ENCODE assay signal across 14 mouse cellular contexts in the genomic region with DNA sequence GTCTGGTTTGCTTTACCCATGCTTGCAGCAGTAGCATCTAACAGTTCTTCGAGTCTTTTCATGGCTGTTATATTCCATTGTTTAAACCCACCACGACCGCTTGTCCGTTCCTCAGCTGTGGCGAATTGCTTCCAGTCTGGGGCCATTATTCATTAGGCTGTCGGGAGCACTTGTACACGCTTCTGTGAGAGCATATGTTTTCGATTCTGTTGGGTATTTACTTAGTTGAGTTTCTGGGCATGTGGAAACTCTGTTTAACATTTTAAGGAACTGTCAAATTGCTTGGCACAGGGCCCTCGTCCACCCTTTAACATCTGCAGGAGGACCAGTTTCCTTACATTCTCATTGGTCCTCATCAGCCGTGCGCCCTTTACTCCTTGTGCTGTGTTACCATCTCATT. TPM values are rescaled to one million over a fixed set of nuclear protein-coding genes. Genes with fewer than 3 reads are reported as not detected.
A peak's percentile ranks its signal among the peaks of the same experiment; 100 is the strongest.
DNase-seq lines count a peak whose midpoint lies in the region; ATAC-seq and TF ChIP-seq lines count a peak whose summit lies in the region.
"Had no signal": no experiment of that assay in that cellular context is flagged by ENCODE, and none has a peak within 500 bp of the region (broad histone marks: within the 10 kb centered on the region; RNA-seq: fewer than 3 reads in every experiment).

No protein-coding gene starts in this region.

- DNase-seq in midbrain, embryonic 11.5 days (ENCODE audit: low spot score, missing footprints): no peak
- peak; percentile 77 for DNase-seq in forelimb bud, embryonic 11.5 days (ENCODE audit: low read depth, low spot score)
- peak; percentile 70 for DNase-seq in limb, embryonic 14.5 days (ENCODE audit: low spot score)
- no peak for DNase-seq in heart, postnatal 36 days
- no peak for DNase-seq in frontal cortex, postnatal 10 days (ENCODE audit: low spot score in 2 of 2)
- DNase-seq: cerebellum, postnatal 36 days had no signal

- peak; percentile 50; the same call in 1 of the 2 replicates for ATAC-seq in midbrain, embryonic 12.5 days (ENCODE audit: low FRiP score, low read depth)
- ATAC-seq in midbrain, embryonic 11.5 days (ENCODE audit: low FRiP score): no peak
- peak; percentile 44; the same call in 1 of the 2 replicates for ATAC-seq in limb, embryonic 14.5 days (ENCODE audit: low FRiP score, low read depth)
- no peak for ATAC-seq in cerebellum, adult (ENCODE audit: insufficient number of reproducible peaks, low FRiP score, low TSS enrichment)
- no peak for ATAC-seq in intestine, embryonic 15.5 days
- ATAC-seq: CD4-positive, CD25-positive, alpha-beta regulatory T cell, adult 4 months had no signal

- 43% methylated on average over 11 of the region's 11 CpGs for WGBS in midbrain, embryonic 12.5 days
- WGBS in midbrain, embryonic 11.5 days: 57% methylated on average over 11 of the region's 11 CpGs
- WGBS in limb, embryonic 14.5 days: 11% methylated on average over 11 of the region's 11 CpGs
- 33% methylated on average over 11 of the region's 11 CpGs for WGBS in intestine, embryonic 15.5 days

- H3K9ac ChIP-seq in midbrain, embryonic 12.5 days (replicated peaks): no peak overlapping the region
- no peak overlapping the region for H3K9ac ChIP-seq in midbrain, embryonic 11.5 days (ENCODE audit: low read length)
- no peak overlapping the region for H3K9ac ChIP-seq in limb, embryonic 14.5 days (ENCODE audit: low read depth, low read length, severe bottlenecking)
- H3K9ac ChIP-seq in intestine, embryonic 15.5 days: no peak overlapping the region
- H3K9ac ChIP-seq: heart, embryonic 15.5 days; kidney, embryonic 15.5 days; lung, embryonic 15.5 days had no signal

- H3K4me3 ChIP-seq in midbrain, embryonic 12.5 days: no peak overlapping the region
- H3K4me3 ChIP-seq in midbrain, embryonic 11.5 days (ENCODE audit: low read depth, low read length): no peak overlapping the region
- no peak overlapping the region for H3K4me3 ChIP-seq in limb, embryonic 14.5 days (replicated peaks; ENCODE audit: low read length)
- no peak overlapping the region for H3K4me3 ChIP-seq in intestine, embryonic 15.5 days (replicated peaks)
- H3K4me3 ChIP-seq: heart, embryonic 15.5 days; kidney, embryonic 15.5 days; lung, embryonic 15.5 days had no signal

- H3K4me1 ChIP-seq in midbrain, embryonic 12.5 days: no peaks in the 10 kb centered on the region
- H3K4me1 ChIP-seq in midbrain, embryonic 11.5 days (ENCODE audit: control insufficient read depth, insufficient read depth, low read length): peaks cover 2% of the 10 kb centered on the region; the same call in 1 of the 2 replicates
- 0 out of 2 replicates have a peak, but pooled peaks cover 6% of the 10 kb centered on the region for H3K4me1 ChIP-seq in limb, embryonic 14.5 days (ENCODE audit: control insufficient read depth, insufficient read depth, low read length)
- no peaks in the 10 kb centered on the region for H3K4me1 ChIP-seq in intestine, embryonic 15.5 days (replicated peaks)
- H3K4me1 ChIP-seq: heart, embryonic 15.5 days; kidney, embryonic 15.5 days had no signal

- no peak overlapping the region for H3K27ac ChIP-seq in midbrain, embryonic 12.5 days (replicated peaks)
- H3K27ac ChIP-seq in midbrain, embryonic 11.5 days (ENCODE audit: low read depth, low read length): no peak overlapping the region
- no peak overlapping the region for H3K27ac ChIP-seq in limb, embryonic 14.5 days (replicated peaks; ENCODE audit: low read depth, low read length)
- no peak overlapping the region for H3K27ac ChIP-seq in intestine, embryonic 15.5 days
- H3K27ac ChIP-seq: heart, embryonic 15.5 days; kidney, embryonic 15.5 days; lung, embryonic 15.5 days had no signal

- no peaks in the 10 kb centered on the region for H3K36me3 ChIP-seq in midbrain, embryonic 12.5 days
- H3K36me3 ChIP-seq in midbrain, embryonic 11.5 days (ENCODE audit: control insufficient read depth, insufficient read depth, low read length): no peaks in the 10 kb centered on the region
- no peaks in the 10 kb centered on the region for H3K36me3 ChIP-seq in limb, embryonic 14.5 days (ENCODE audit: control insufficient read depth, insufficient read depth, low read length)
- no peaks in the 10 kb centered on the region for H3K36me3 ChIP-seq in intestine, embryonic 15.5 days
- H3K36me3 ChIP-seq: heart, embryonic 15.5 days; kidney, embryonic 15.5 days; lung, embryonic 15.5 days had no signal

- intact Hi-C loops in heart, postnatal 36 days (cut with DNase I): no loop called here

- no peaks in the 10 kb centered on the region for H3K9me3 ChIP-seq in midbrain, embryonic 12.5 days
- no peaks in the 10 kb centered on the region for H3K9me3 ChIP-seq in midbrain, embryonic 11.5 days (ENCODE audit: control insufficient read depth, low read length)
- H3K9me3 ChIP-seq in limb, embryonic 14.5 days (ENCODE audit: control insufficient read depth, low read length): no peaks in the 10 kb centered on the region
- no peaks in the 10 kb centered on the region for H3K9me3 ChIP-seq in intestine, embryonic 15.5 days
- H3K9me3 ChIP-seq: heart, embryonic 15.5 days; kidney, embryonic 15.5 days; lung, embryonic 15.5 days had no signal

- TF ChIP-seq POLR2A in limb, embryonic 14.5 days (IDR thresholded peaks at IDR 0.05; ENCODE audit: borderline replicate concordance, extremely low read depth, insufficient read depth, insufficient read length): no peak

- H3K4me2 ChIP-seq in midbrain, embryonic 12.5 days (replicated peaks): 0 out of 2 replicates have a peak overlapping the region, but pooled peaks have one; percentile 9
- H3K4me2 ChIP-seq in midbrain, embryonic 11.5 days: no peak overlapping the region
- H3K4me2 ChIP-seq in limb, embryonic 14.5 days (replicated peaks; ENCODE audit: low read depth, low read length, severe bottlenecking): peak overlapping the region; percentile 16; the same call in 1 of the 2 replicates
- H3K4me2 ChIP-seq in intestine, embryonic 15.5 days (replicated peaks): no peak overlapping the region
- H3K4me2 ChIP-seq: heart, embryonic 15.5 days; kidney, embryonic 15.5 days; lung, embryonic 15.5 days had no signal

- peaks cover 28% of the 10 kb centered on the region for H3K27me3 ChIP-seq in midbrain, embryonic 12.5 days
- H3K27me3 ChIP-seq in midbrain, embryonic 11.5 days (ENCODE audit: control insufficient read depth, insufficient read depth, low read length): no peaks in the 10 kb centered on the region
- peaks cover 2% of the 10 kb centered on the region; the same call in 1 of the 2 replicates for H3K27me3 ChIP-seq in limb, embryonic 14.5 days (ENCODE audit: control insufficient read depth, insufficient read depth, low read length)
- no peaks in the 10 kb centered on the region for H3K27me3 ChIP-seq in intestine, embryonic 15.5 days (replicated peaks)
- H3K27me3 ChIP-seq: heart, embryonic 15.5 days; kidney, embryonic 15.5 days had no signal

RNA-seq across cellular contexts. Expression of gene Cd247, which starts 2.2 kb away (rescaled TPM):
- 1.2 and 1.7 TPM in 2 replicates for polyA plus RNA-seq in midbrain, embryonic 12.5 days (2016; fragmentation: Nextera tagmentation; extraction: Ambion mirVana)
- 2.0 and 2.1 TPM in 2 replicates for polyA plus RNA-seq in midbrain, embryonic 11.5 days (2014; fragmentation: Nextera tagmentation; extraction: Ambion mirVana)
- 0.37 and 0.53 TPM in 2 replicates for polyA plus RNA-seq in limb, embryonic 14.5 days (2012; rRNA removed)
- polyA plus RNA-seq in limb, embryonic 14.5 days (2014; fragmentation: Nextera tagmentation; extraction: Ambion mirVana): 0.41 and 0.87 TPM in 2 replicates
- total RNA-seq in heart, postnatal 36 days (2021): under 1 TPM; 0.76 to 0.80 TPM
- polyA plus RNA-seq in intestine, embryonic 15.5 days (2015; fragmentation: Nextera tagmentation; extraction: Ambion mirVana): 0.33 and 0.39 TPM in 2 replicates
- total RNA-seq: left cerebral cortex, postnatal 10 days had no signal

RNA-seq across cellular contexts. Expression of gene Creg1, which starts 22.8 kb away (rescaled TPM):
- polyA plus RNA-seq in midbrain, embryonic 12.5 days (2016; fragmentation: Nextera tagmentation; extraction: Ambion mirVana): 27.1 and 31.6 TPM in 2 replicates
- 37.4 and 43.4 TPM in 2 replicates for polyA plus RNA-seq in midbrain, embryonic 11.5 days (2014; fragmentation: Nextera tagmentation; extraction: Ambion mirVana)
- polyA plus RNA-seq in limb, embryonic 14.5 days (2012; rRNA removed): 22.9 and 26.2 TPM in 2 replicates
- polyA plus RNA-seq in limb, embryonic 14.5 days (2014; fragmentation: Nextera tagmentation; extraction: Ambion mirVana): 68.4 and 70.1 TPM in 2 replicates
- 10 to 100 TPM; 78.3 to 93.2 TPM for total RNA-seq in heart, postnatal 36 days (2021)
- 101 and 124 TPM in 2 replicates for polyA plus RNA-seq in intestine, embryonic 15.5 days (2015; fragmentation: Nextera tagmentation; extraction: Ambion mirVana)

Comparison
In these comparisons a context has a peak if more than half of its experiments do, and no peak if none do; other contexts are left out.
1. ATAC-seq: peak in midbrain, embryonic 12.5 days (single experiment) and limb, embryonic 14.5 days (single experiment); none in midbrain, embryonic 11.5 days (single experiment), cerebellum, adult (single experiment) and intestine, embryonic 15.5 days (single experiment).
2. H3K4me2 ChIP-seq: peak in midbrain, embryonic 12.5 days (single experiment) and limb, embryonic 14.5 days (single experiment); none in midbrain, embryonic 11.5 days (single experiment) and intestine, embryonic 15.5 days (single experiment).
3. DNase-seq: peak in forelimb bud, embryonic 11.5 days (single experiment) and limb, embryonic 14.5 days (single experiment); none in midbrain, embryonic 11.5 days (single experiment), heart, postnatal 36 days (0 of 2) and frontal cortex, postnatal 10 days (0 of 2).